Mouse (Mus musculus): ENCODE results near the gene Rnf103. TPM values are rescaled to one million over a fixed set of nuclear protein-coding genes. Genes with fewer than 3 reads are reported as not detected.

Rnf103 gene
- polyA plus RNA-seq, 1 experiment from 2014 or later = 10.8 TPM

GRCm38 (mm10) chr6:71555507-71555951, 61.8 kb downstream of the Rnf103 start:
- 65% methylated on average over 2 of the region's 2 CpGs for WGBS
- Histone ChIP-seq H3K4me1 (replicated peaks; ENCODE audit: control insufficient read depth, insufficient read depth, low read length) (no peaks in the 10 kb centered on the region), H3K9ac (ENCODE audit: low read length) (no peak overlapping the region), H3K36me3 (ENCODE audit: control insufficient read depth, insufficient read depth, low read length) (0 out of 2 replicates have a peak, but pooled peaks cover 4% of the 10 kb centered on the region), H3K9me3 (ENCODE audit: control insufficient read depth, low read length) (no peaks in the 10 kb centered on the region), H3K4me2 (ENCODE audit: low read depth, low read length) (no peak overlapping the region), H3K4me3 (ENCODE audit: low read length) (no peak overlapping the region), H3K27me3 (ENCODE audit: control insufficient read depth, insufficient read depth, low read depth, low read length) (no peaks in the 10 kb centered on the region), H3K27ac (ENCODE audit: low read length) (no peak overlapping the region)
- ATAC-seq (ENCODE audit: low read depth) = no peak

GRCm38 (mm10) chr6:71556826-71557225, 63.1 kb downstream of the Rnf103 start:
- Histone ChIP-seq H3K36me3 (ENCODE audit: control insufficient read depth, insufficient read depth, low read length) (0 out of 2 replicates have a peak, but pooled peaks cover 8% of the 10 kb centered on the region), H3K27me3 (ENCODE audit: control insufficient read depth, insufficient read depth, low read depth, low read length) (no peaks in the 10 kb centered on the region), H3K4me1 (replicated peaks; ENCODE audit: control insufficient read depth, insufficient read depth, low read length) (no peaks in the 10 kb centered on the region), H3K4me2 (ENCODE audit: low read depth, low read length) (no peak overlapping the region), H3K4me3 (ENCODE audit: low read length) (no peak overlapping the region), H3K9ac (ENCODE audit: low read length) (no peak overlapping the region), H3K27ac (ENCODE audit: low read length) (no peak overlapping the region), H3K9me3 (ENCODE audit: control insufficient read depth, low read length) (no peaks in the 10 kb centered on the region)
- 93% methylated on average over 2 of the region's 2 CpGs for WGBS
- no peak for ATAC-seq (ENCODE audit: low read depth)

Other genes starting within 250 kb of the Rnf103 start
- 52.2 and 55.5 TPM in 2 replicates for gene Krcc1, start 222.2 kb upstream of the Rnf103 start, polyA plus RNA-seq (2015; fragmentation: Nextera tagmentation; extraction: Ambion mirVana)
- 3.3 and 4.2 TPM in 2 replicates for gene Smyd1, start 171.7 kb upstream of the Rnf103 start, polyA plus RNA-seq (2015; fragmentation: Nextera tagmentation; extraction: Ambion mirVana)
- gene Cd8b1, start 171.1 kb upstream of the Rnf103 start, polyA plus RNA-seq (2015; fragmentation: Nextera tagmentation; extraction: Ambion mirVana) = 0.57 and 2.3 TPM in 2 replicates
- gene Cd8a, start 120.5 kb upstream of the Rnf103 start, polyA plus RNA-seq (2015; fragmentation: Nextera tagmentation; extraction: Ambion mirVana) = 0.20 and 1.3 TPM in 2 replicates
- gene Rmnd5a, start 53.3 kb upstream of the Rnf103 start, polyA plus RNA-seq (2015; fragmentation: Nextera tagmentation; extraction: Ambion mirVana) = 9.7 and 11.3 TPM in 2 replicates
- 68.9 and 73.9 TPM in 2 replicates for gene Chmp3, start 49.9 kb downstream of the Rnf103 start, polyA plus RNA-seq (2015; fragmentation: Nextera tagmentation; extraction: Ambion mirVana)
- 54.2 and 64.0 TPM in 2 replicates for gene Kdm3a, start 139.1 kb downstream of the Rnf103 start, polyA plus RNA-seq (2015; fragmentation: Nextera tagmentation; extraction: Ambion mirVana)
- 16.8 and 17.3 TPM in 2 replicates for gene Reep1, start 213.7 kb downstream of the Rnf103 start, polyA plus RNA-seq (2015; fragmentation: Nextera tagmentation; extraction: Ambion mirVana)